ENCODE assay signal across 24 mouse cellular contexts in the genomic region with DNA sequence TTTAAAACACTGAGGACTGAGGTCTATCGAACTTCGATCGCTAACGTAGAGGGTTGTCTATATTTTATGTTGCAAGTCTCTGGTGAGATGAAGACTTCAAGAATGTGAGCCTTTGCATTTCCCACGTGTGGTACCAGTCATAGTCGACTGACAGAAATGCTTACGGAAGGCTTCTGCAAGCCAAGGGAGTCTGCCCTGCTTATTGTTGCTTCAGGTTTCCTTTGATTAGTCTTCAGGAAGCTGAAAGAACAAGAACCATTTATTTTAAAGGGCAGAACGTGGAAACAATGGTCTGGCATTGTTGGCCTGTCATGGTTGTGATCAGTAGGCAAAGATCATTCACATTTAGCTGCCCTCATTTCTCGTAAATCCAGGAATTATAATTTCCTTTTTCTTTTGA. TPM values are rescaled to one million over a fixed set of nuclear protein-coding genes. Genes with fewer than 3 reads are reported as not detected.
DNase-seq lines count a peak whose midpoint lies in the region; ATAC-seq and TF ChIP-seq lines count a peak whose summit lies in the region.
"Had no signal": no experiment of that assay in that cellular context is flagged by ENCODE, and none has a peak within 500 bp of the region (broad histone marks: within the 10 kb centered on the region; RNA-seq: fewer than 3 reads in every experiment).

No protein-coding gene starts in this region.

- no peak for TF ChIP-seq CTCF in heart, adult 2 months (IDR thresholded peaks at IDR 0.05)

- intact Hi-C loops in heart, adult 2 months (cut with DNase I), result no loop called here
- intact Hi-C loops in heart, postnatal 25 days (cut with DNase I), result no loop called here

- no peak for TF ChIP-seq POLR2A in heart, adult 2 months (IDR thresholded peaks at IDR 0.05; ENCODE audit: insufficient read depth, low read depth, low read length)

- H3K36me3 ChIP-seq in heart, adult 2 months (ENCODE audit: control insufficient read depth, insufficient read depth, low read length), result peaks cover 35% of the 10 kb centered on the region
- no peaks in the 10 kb centered on the region for H3K36me3 ChIP-seq in lung, embryonic 16.5 days (ENCODE audit: control insufficient read depth, insufficient read depth, low read length)
- H3K36me3 ChIP-seq in midbrain, embryonic 11.5 days (ENCODE audit: control insufficient read depth, insufficient read depth, low read length), result no peaks in the 10 kb centered on the region
- peaks cover 13% of the 10 kb centered on the region for H3K36me3 ChIP-seq in midbrain, embryonic 10.5 days
- H3K36me3 ChIP-seq: embryonic facial prominence, embryonic 13.5 days; forebrain, embryonic 12.5 days; forebrain, embryonic 15.5 days; hindbrain, embryonic 15.5 days had no signal

- H3K4me1 ChIP-seq in heart, adult 2 months (ENCODE audit: control insufficient read depth, insufficient read depth, low read length), result peaks cover 7% of the 10 kb centered on the region
- no peaks in the 10 kb centered on the region for H3K4me1 ChIP-seq in lung, embryonic 16.5 days (replicated peaks; ENCODE audit: control insufficient read depth, insufficient read depth, low read length)
- H3K4me1 ChIP-seq in midbrain, embryonic 11.5 days (ENCODE audit: control insufficient read depth, insufficient read depth, low read length), result no peaks in the 10 kb centered on the region
- no peaks in the 10 kb centered on the region for H3K4me1 ChIP-seq in midbrain, embryonic 10.5 days
- H3K4me1 ChIP-seq: embryonic facial prominence, embryonic 10.5 days; embryonic facial prominence, embryonic 13.5 days; forebrain, embryonic 12.5 days; forebrain, embryonic 15.5 days; hindbrain, embryonic 12.5 days; hindbrain, embryonic 15.5 days had no signal

- H3K27ac ChIP-seq in heart, adult 2 months, result peak overlapping the region; percentile 4
- H3K27ac ChIP-seq in lung, embryonic 16.5 days (ENCODE audit: low read length), result no peak overlapping the region
- H3K27ac ChIP-seq in midbrain, embryonic 11.5 days (ENCODE audit: low read depth, low read length), result no peak overlapping the region
- no peak overlapping the region for H3K27ac ChIP-seq in midbrain, embryonic 10.5 days (replicated peaks)
- H3K27ac ChIP-seq: embryonic facial prominence, embryonic 10.5 days; embryonic facial prominence, embryonic 13.5 days; forebrain, embryonic 12.5 days; forebrain, embryonic 15.5 days; hindbrain, embryonic 12.5 days; hindbrain, embryonic 15.5 days had no signal

- no peak overlapping the region for H3K4me3 ChIP-seq in heart, adult 2 months
- H3K4me3 ChIP-seq in lung, embryonic 16.5 days (ENCODE audit: low read length), result no peak overlapping the region
- H3K4me3 ChIP-seq in midbrain, embryonic 11.5 days (ENCODE audit: low read depth, low read length), result no peak overlapping the region
- no peak overlapping the region for H3K4me3 ChIP-seq in midbrain, embryonic 10.5 days
- H3K4me3 ChIP-seq: embryonic facial prominence, embryonic 10.5 days; embryonic facial prominence, embryonic 13.5 days; erythroblast, embryonic 14.5 days; forebrain, embryonic 12.5 days; forebrain, embryonic 15.5 days; hindbrain, embryonic 12.5 days; hindbrain, embryonic 15.5 days had no signal

- no peaks in the 10 kb centered on the region for H3K27me3 ChIP-seq in heart, adult 2 months (ENCODE audit: control insufficient read depth, insufficient read depth, low read length)
- no peaks in the 10 kb centered on the region for H3K27me3 ChIP-seq in lung, embryonic 16.5 days (ENCODE audit: control insufficient read depth, insufficient read depth, low read depth, low read length)
- H3K27me3 ChIP-seq in midbrain, embryonic 11.5 days (ENCODE audit: control insufficient read depth, insufficient read depth, low read length), result no peaks in the 10 kb centered on the region
- no peaks in the 10 kb centered on the region for H3K27me3 ChIP-seq in midbrain, embryonic 10.5 days (ENCODE audit: low read depth, poor library complexity, severe bottlenecking)
- H3K27me3 ChIP-seq: embryonic facial prominence, embryonic 13.5 days; forebrain, embryonic 12.5 days; forebrain, embryonic 15.5 days; hindbrain, embryonic 12.5 days; hindbrain, embryonic 15.5 days had no signal

- no peak for DNase-seq in heart, adult 2 months
- no peak for DNase-seq in heart, postnatal 25 days (ENCODE audit: low spot score)
- DNase-seq in lung, postnatal 25 days (ENCODE audit: low spot score), result no peak
- DNase-seq in midbrain, embryonic 11.5 days (ENCODE audit: low spot score, missing footprints), result peak; percentile 17
- DNase-seq in midbrain, embryonic 10.5 days (ENCODE audit: low spot score), result no peak
- DNase-seq: adrenal gland, adult 2 months; adrenal gland, postnatal 14 days; cerebellum, adult 11-12 months; cerebellum, adult 8-10 months; cerebellum, postnatal 10 days; cerebellum, postnatal 36 days; embryo, embryonic 11 days; gastrocnemius, postnatal 14 days; heart, postnatal 10 days had no signal

- no peak overlapping the region for H3K9ac ChIP-seq in heart, adult 2 months (ENCODE audit: low read depth, low read length)
- H3K9ac ChIP-seq in lung, embryonic 16.5 days (ENCODE audit: low read length), result no peak overlapping the region
- H3K9ac ChIP-seq in midbrain, embryonic 11.5 days (ENCODE audit: low read length), result no peak overlapping the region
- H3K9ac ChIP-seq: embryonic facial prominence, embryonic 13.5 days; forebrain, embryonic 12.5 days; forebrain, embryonic 15.5 days; hindbrain, embryonic 12.5 days; hindbrain, embryonic 15.5 days had no signal

- no peak overlapping the region for H3K4me2 ChIP-seq in lung, embryonic 16.5 days (ENCODE audit: low read depth, low read length)
- no peak overlapping the region for H3K4me2 ChIP-seq in midbrain, embryonic 11.5 days
- H3K4me2 ChIP-seq: embryonic facial prominence, embryonic 13.5 days; forebrain, embryonic 12.5 days; forebrain, embryonic 15.5 days; heart, embryonic 11.5 days; hindbrain, embryonic 12.5 days; hindbrain, embryonic 15.5 days had no signal

- TF ChIP-seq EP300 in heart, adult 2 months (IDR thresholded peaks at IDR 0.05; ENCODE audit: insufficient read depth, low read depth, low read length), result no peak

- H3K9me3 ChIP-seq in lung, embryonic 16.5 days (ENCODE audit: control insufficient read depth, low read length), result no peaks in the 10 kb centered on the region
- no peaks in the 10 kb centered on the region for H3K9me3 ChIP-seq in midbrain, embryonic 11.5 days (ENCODE audit: control insufficient read depth, low read length)
- H3K9me3 ChIP-seq in midbrain, embryonic 10.5 days (replicated peaks), result no peaks in the 10 kb centered on the region
- H3K9me3 ChIP-seq: embryonic facial prominence, embryonic 10.5 days; embryonic facial prominence, embryonic 13.5 days; forebrain, embryonic 12.5 days; forebrain, embryonic 15.5 days; hindbrain, embryonic 12.5 days; hindbrain, embryonic 15.5 days had no signal

- peaks cover 2% of the 10 kb centered on the region; the same call in 1 of the 2 replicates for H3K79me2 ChIP-seq in heart, adult 2 months (replicated peaks; ENCODE audit: control insufficient read depth, insufficient read depth, low read length)

- ATAC-seq in lung, embryonic 16.5 days (ENCODE audit: low read depth), result peak; percentile 31; the same call in 1 of the 2 replicates
- no peak for ATAC-seq in midbrain, embryonic 11.5 days (ENCODE audit: low FRiP score)
- ATAC-seq: CD4-positive, CD25-positive, alpha-beta regulatory T cell, adult 4 months; forebrain, embryonic 15.5 days had no signal

- WGBS in heart, adult 2 months, result 64% methylated on average over 9 of the region's 9 CpGs
- 67% methylated on average over 9 of the region's 9 CpGs for WGBS in lung, embryonic 16.5 days
- whole genome bisulfite sequencing in midbrain, embryonic 11.5 days, result 81% methylated on average over 9 of the region's 9 CpGs
- WGBS in midbrain, embryonic 10.5 days, result 83% methylated on average over 9 of the region's 9 CpGs

RNA-seq across cellular contexts. Expression of a gene that starts 22.8 kb away (rescaled TPM):
- 10 to 100 TPM; 77.9 to 81.0 TPM for total RNA-seq in heart, adult 2 months (2021)
- 55.4 and 91.2 TPM in 2 replicates for polyA plus RNA-seq in heart, adult 2 months (2012; rRNA removed)
- total RNA-seq in heart, postnatal 25 days (2021), result 10 to 100 TPM; 63.5 to 66.0 TPM
- polyA plus RNA-seq in lung, embryonic 16.5 days (2015; fragmentation: Nextera tagmentation; extraction: Ambion mirVana), result 14.6 and 15.2 TPM in 2 replicates
- 95.1 and 102 TPM in 2 replicates for polyA plus RNA-seq in midbrain, embryonic 11.5 days (2014; fragmentation: Nextera tagmentation; extraction: Ambion mirVana)
- polyA plus RNA-seq in midbrain, embryonic 10.5 days (2016; fragmentation: Nextera tagmentation; extraction: Ambion mirVana), result 53.0 and 67.8 TPM in 2 replicates
- polyA plus RNA-seq: erythroblast, embryonic 14.5 days had no signal

RNA-seq across cellular contexts. Expression of a gene that starts 38.0 kb away (rescaled TPM):
- 10 to 100 TPM; 41.3 to 42.6 TPM for total RNA-seq in heart, adult 2 months (2021)
- 10.4 and 22.1 TPM in 2 replicates for polyA plus RNA-seq in heart, adult 2 months (2012; rRNA removed)
- 10 to 100 TPM; 38.5 to 43.0 TPM for total RNA-seq in heart, postnatal 25 days (2021)
- polyA plus RNA-seq in lung, embryonic 16.5 days (2015; fragmentation: Nextera tagmentation; extraction: Ambion mirVana), result 38.5 and 39.4 TPM in 2 replicates
- polyA plus RNA-seq in midbrain, embryonic 11.5 days (2014; fragmentation: Nextera tagmentation; extraction: Ambion mirVana), result 41.2 and 45.1 TPM in 2 replicates
- 35.5 and 37.5 TPM in 2 replicates for polyA plus RNA-seq in midbrain, embryonic 10.5 days (2016; fragmentation: Nextera tagmentation; extraction: Ambion mirVana)

RNA-seq across cellular contexts. Expression of a gene that starts 38.7 kb away (rescaled TPM):
- total RNA-seq in heart, adult 2 months (2021), result 1,000 to 10,000 TPM; 1,617 to 1,909 TPM
- 665 and 1,027 TPM in 2 replicates for polyA plus RNA-seq in heart, adult 2 months (2012; rRNA removed)
- total RNA-seq in heart, postnatal 25 days (2021), result 1,000 to 10,000 TPM; 1,789 to 1,861 TPM
- 874 and 916 TPM in 2 replicates for polyA plus RNA-seq in lung, embryonic 16.5 days (2015; fragmentation: Nextera tagmentation; extraction: Ambion mirVana)
- 778 and 822 TPM in 2 replicates for polyA plus RNA-seq in midbrain, embryonic 11.5 days (2014; fragmentation: Nextera tagmentation; extraction: Ambion mirVana)
- polyA plus RNA-seq in midbrain, embryonic 10.5 days (2016; fragmentation: Nextera tagmentation; extraction: Ambion mirVana), result 818 and 827 TPM in 2 replicates
